Mouse (Mus musculus): ENCODE results near the gene Mtr.

Mtr gene

GRCm38 (mm10) chr13:12243991-12244390, 13.9 kb downstream of the Mtr start:
- no peak for DNase-seq (ENCODE audit: low read depth, low spot score)

GRCm38 (mm10) chr13:12232141-12232540, 25.8 kb downstream of the Mtr start:
- no peak for DNase-seq (ENCODE audit: low read depth, low spot score)

- no peak for DNase-seq (ENCODE audit: low read depth, low spot score)
Measured at GRCm38 (mm10) chr13:12228248-12228647, 29.7 kb downstream of the Mtr start.

- DNase-seq (ENCODE audit: low read depth, low spot score), result no peak
Measured at GRCm38 (mm10) chr13:12227606-12228005, 30.3 kb downstream of the Mtr start.

- no peak for DNase-seq (ENCODE audit: low read depth, low spot score)
Measured at GRCm38 (mm10) chr13:12218603-12219002, 39.3 kb downstream of the Mtr start.

GRCm38 (mm10) chr13:12214922-12215321, 43.0 kb downstream of the Mtr start:
- no peak for DNase-seq (ENCODE audit: low read depth, low spot score)

- no peak for DNase-seq (ENCODE audit: low read depth, low spot score)
Measured at GRCm38 (mm10) chr13:12211058-12211457, 46.9 kb downstream of the Mtr start.

- DNase-seq (ENCODE audit: low read depth, low spot score), result peak; percentile 76
Measured at GRCm38 (mm10) chr13:12210023-12210762, 47.7 kb downstream of the Mtr start.

- peak; percentile 51 for DNase-seq (ENCODE audit: low read depth, low spot score)
Measured at GRCm38 (mm10) chr13:12200372-12200771, 57.5 kb downstream of the Mtr start.

- no peak for DNase-seq (ENCODE audit: low read depth, low spot score)
Measured at GRCm38 (mm10) chr13:12198486-12198885, 59.4 kb downstream of the Mtr start.

GRCm38 (mm10) chr13:12196861-12197260, 61.1 kb downstream of the Mtr start:
- DNase-seq (ENCODE audit: low read depth, low spot score), result no peak

GRCm38 (mm10) chr13:12196012-12196411, 61.9 kb downstream of the Mtr start:
- no peak for DNase-seq (ENCODE audit: low read depth, low spot score)

GRCm38 (mm10) chr13:12194942-12195662, 62.8 kb downstream of the Mtr start:
- no peak for DNase-seq (ENCODE audit: low read depth, low spot score)

- DNase-seq (ENCODE audit: low read depth, low spot score), result no peak
Measured at GRCm38 (mm10) chr13:12189219-12189618, 68.7 kb downstream of the Mtr start.

- no peak for DNase-seq (ENCODE audit: low read depth, low spot score)
Measured at GRCm38 (mm10) chr13:12188804-12189203, 69.1 kb downstream of the Mtr start.

GRCm38 (mm10) chr13:12179481-12179880, 78.4 kb downstream of the Mtr start:
- DNase-seq (ENCODE audit: low read depth, low spot score), result no peak

GRCm38 (mm10) chr13:12176761-12177160, 81.2 kb downstream of the Mtr start:
- DNase-seq (ENCODE audit: low read depth, low spot score), result peak; percentile 98

- peak; percentile 81 for DNase-seq (ENCODE audit: low read depth, low spot score)
Measured at GRCm38 (mm10) chr13:12175988-12176736, 81.8 kb downstream of the Mtr start.

GRCm38 (mm10) chr13:12167276-12167675, 90.6 kb downstream of the Mtr start:
- DNase-seq (ENCODE audit: low read depth, low spot score), result no peak

GRCm38 (mm10) chr13:12166386-12166785, 91.5 kb downstream of the Mtr start:
- DNase-seq (ENCODE audit: low read depth, low spot score), result peak; percentile 26

- no peak for DNase-seq (ENCODE audit: low read depth, low spot score)
Measured at GRCm38 (mm10) chr13:12165461-12166058, 92.4 kb downstream of the Mtr start.

- DNase-seq (ENCODE audit: low read depth, low spot score), result no peak
Measured at GRCm38 (mm10) chr13:12162457-12162856, 95.5 kb downstream of the Mtr start.

Measured in ES-CJ7 (cell line).